Mouse (Mus musculus) urinary bladder, adult 18-20 months (tissue): Measurements from ENCODE around the gene Cd151.
"Not testable (repeated sequence)": the region's sequence is repeated elsewhere in the genome, so short reads cannot be mapped to it uniquely, and the experiment has no call there.

Source experiments
- DNase-seq, 2 experiments: peaks; one replicate each; pipeline ENCODE4 v3.0.0; 2022; ENCODE audit warnings: low spot score in 2 of 2, mixed read lengths in 2 of 2

The Cd151 gene

DNA sequence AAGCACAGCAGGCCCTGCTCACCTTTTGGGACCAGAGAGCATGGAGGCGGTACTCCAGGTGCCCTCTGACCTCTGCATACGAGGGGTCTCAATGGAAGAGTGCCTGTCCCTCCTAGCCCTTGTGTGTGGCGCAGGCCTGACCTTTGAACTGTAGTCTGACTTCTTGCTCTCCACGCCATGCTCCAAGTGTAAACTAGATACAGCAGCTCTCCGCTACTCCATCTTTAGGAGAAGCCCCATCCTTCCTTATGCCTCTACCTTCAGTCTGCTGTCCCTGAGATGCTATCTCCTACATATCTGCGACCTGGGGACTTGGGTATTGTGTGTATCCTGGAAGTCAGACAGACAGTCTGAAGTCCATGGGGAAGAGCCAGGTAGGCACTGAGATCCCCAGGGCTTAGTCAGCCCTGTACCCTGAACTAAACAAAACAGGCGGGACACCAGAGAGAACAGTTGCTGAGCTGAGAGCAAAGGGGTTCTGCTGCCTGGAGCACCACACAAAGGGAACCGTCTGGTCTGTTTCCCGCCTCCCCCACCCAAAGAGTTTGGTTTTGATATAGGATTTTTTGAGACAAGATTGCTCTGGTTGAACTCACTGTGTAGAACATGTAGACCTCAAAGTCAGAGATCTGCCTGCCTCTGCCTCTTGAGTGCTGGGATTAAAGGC, 31.2 kb upstream of the Cd151 start:
- no peak for DNase-seq

DNA sequence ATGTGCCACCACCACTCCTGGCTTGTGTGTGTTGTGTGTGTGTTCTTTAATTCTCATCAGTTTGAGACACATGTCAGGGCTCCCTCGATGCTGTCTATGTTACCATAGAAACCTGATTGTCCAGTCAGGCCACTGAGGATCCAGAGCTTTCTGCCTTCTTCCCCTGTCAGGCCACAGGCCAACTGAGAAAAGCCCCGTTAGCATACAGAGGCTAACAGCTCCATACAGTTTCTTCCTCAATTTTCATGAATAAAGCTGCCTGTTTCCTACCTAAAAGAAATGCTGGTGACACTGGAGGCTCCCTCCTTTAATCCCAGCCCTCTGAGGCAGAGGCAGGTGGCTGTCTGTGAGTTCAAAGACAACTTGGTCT, 30.7 kb upstream of the Cd151 start:
- DNase-seq: no peak

DNA sequence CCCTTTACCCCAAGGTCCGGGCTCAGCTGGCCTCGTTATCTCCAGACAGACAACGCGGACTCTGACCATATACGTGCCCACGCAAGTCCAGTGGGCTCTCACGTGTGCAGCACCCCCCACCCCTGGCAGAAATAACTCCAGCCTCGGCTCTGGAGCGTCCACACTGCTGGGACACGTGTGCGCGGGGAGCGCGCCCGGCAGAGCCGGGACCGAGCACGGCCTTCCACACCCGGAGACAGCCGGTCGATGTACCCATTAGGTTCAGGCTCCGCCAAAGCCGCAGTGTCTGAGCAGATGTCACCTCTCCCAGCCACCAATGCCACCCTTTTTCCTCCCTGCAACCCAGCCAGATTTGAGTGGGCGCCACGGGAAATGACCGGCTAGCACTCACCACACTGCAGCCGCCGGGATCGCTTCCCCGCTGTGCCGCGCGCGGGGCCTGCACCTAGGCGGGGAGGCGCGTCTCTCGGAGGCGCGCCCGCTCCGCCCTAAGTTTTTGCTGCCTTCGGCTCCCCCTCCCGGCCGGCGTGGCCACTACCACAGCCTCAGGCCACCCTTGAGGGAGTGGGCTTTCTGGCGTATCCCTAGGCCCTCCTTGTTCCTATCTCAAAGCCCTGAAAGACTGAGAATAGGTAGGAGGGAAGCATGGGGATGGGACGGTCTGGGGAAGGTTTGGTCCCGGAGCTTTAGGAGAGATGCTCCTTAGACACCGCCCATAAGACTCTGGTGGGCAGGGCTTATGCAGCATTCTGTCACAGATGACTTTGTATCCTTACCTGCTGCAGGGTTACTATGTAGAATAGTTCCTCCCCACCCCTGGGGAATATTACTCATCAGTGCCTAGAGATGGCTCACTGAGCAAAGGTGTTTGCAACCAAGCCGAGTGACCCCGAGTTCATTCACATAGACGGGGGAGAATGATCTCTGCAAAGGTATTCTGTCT, 29.7 kb upstream of the Cd151 start, which contains the start of gene Slc25a22:
Gene Slc25a22 (minus strand): TSS at position 715 of the 943 bp plus-strand sequence.
- DNase-seq: peak; percentile 70 to 86

DNA sequence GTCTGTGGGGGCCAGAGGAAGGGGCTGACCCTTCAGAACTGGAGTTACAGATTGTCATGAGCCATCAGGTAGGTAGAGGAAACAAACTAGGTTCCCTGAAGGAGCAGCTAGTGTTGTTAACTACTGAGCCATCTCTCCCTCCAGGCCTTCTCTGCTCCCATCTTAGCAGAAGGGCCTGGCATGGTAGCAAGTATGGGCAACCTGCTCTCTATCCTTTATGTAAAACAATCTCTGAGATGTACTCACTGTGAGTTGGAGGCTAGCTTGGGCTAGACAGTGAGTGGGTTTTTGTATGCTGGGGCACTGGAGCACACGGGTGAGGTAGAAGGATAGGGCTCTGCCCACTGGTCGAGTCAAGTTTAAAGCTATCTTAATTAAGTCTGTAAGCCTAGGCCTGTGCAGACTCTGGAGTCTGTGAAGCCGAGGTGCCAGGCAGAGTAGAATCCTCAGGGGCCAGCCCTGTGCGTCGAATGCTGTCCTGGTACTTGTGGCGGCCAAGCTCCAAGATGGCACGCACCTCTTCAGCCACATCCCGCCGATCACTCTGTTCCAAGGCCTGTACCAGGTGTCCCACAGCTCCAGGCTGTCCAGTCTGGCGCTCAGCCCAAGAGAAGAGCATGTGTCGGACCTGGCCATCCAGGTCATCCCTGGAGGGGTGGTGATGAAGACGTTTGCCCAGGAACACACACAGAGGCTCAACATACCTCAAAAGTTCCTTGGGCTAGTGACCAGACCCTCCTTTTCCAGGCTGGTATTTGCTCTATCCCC, 28.8 kb upstream of the Cd151 start:
- DNase-seq: no peak

DNA sequence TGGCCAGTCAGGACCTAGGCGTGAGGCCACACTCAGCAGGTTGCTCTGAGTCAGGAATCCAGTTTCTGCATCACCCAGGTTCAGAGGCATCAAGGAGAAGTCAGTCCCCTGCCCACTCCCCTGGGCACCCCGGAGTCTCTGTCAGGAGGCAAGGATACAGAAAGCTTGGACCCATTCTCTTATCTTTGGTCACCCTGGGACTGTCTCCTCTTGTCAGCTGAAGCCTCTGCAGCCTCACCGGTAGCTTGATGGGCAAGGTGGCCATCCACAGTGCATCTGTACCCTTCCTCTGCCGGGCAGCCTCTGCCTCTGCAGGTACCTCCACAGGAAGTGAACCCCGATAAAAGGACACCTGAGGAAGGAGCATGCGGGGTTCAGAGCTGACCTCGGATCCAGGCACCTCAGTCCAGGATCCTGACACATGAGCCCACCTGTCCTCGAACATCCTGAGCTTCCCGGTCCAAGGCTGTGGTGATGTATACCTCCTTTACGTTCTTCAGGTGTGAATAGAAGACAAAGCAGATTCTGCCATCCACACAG, 28.0 kb upstream of the Cd151 start:
- no peak for DNase-seq

DNA sequence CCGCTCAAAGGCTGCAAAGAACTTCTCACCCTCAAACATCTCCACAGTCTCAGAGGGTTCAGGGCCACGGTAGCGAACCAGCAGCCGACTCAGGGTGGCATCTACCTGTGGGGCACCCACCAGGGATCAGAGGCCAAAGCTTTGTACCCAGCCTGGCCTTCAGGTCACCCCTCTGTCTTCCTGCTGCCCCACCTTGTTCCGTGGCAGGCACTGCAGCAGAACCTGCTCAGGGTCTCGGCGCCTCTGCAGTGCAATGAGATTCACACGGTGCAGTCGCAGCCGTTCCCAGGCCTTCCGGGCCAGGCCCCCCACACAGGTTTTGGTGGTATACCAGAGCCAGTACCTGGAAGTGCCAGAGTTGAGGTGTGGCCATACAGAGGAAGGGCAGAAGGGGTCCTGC, 27.4 kb upstream of the Cd151 start:
- DNase-seq: no peak

DNA sequence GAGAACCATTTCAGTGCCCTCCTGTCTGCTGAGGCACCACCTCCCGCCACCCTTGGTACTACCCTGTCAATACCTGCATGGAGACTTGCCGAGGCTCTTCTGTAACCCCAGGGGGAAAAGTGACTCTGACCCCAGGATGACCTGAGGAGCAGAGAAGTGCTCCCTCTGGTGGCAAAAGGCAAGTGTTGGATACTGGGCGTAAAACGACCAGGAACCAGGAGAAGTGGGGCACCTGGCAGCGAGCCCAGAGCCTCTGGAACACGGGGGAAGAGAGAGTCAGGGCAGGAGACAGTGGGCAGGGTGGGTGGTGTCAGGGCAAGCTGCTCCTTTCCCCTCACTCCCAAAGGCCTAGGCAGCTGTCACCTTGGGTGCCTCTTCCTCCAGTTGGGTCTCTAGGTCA, 26.6 kb upstream of the Cd151 start:
- DNase-seq: no peak

DNA sequence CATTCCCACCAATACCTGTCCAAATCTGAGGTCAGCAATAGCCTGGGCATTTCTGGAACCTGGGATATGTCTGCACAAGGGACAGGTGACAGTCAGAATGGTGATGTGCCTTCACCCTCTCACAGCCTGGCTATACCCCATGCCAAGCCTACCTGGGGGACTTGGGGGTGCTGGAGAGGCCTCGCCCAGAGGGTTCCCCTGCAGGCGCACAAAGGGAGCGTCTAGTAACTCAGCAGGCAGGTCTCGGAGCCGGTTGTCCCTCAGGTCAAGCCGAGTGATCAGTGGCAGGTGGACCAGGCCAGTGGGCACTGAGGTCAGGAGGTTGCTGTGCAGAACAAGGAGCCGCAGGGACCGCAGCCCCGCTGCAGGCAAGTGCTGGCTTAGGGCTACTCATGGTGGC, 25.7 kb upstream of the Cd151 start:
- no peak for DNase-seq

DNA sequence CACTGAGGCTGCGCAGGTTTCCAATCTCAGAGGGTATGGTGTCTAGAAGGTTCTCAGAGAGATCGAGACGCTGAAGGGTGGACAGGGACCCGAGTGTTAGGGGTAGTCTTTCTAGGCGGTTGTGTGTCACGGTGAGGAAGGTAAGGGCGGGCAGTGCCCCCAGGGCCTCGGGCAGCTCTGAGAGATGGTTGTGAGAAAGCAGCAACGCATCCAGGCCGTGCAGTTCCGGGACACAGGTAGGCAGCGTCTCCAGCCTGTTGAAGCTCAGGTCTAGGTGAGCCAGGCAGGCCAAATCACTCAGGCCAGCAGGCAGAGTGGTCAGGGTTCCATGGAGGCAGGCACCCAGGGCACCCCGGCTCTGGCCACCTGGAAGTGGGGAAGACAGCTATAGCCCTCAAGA, 25.0 kb upstream of the Cd151 start:
- no peak for DNase-seq

DNA sequence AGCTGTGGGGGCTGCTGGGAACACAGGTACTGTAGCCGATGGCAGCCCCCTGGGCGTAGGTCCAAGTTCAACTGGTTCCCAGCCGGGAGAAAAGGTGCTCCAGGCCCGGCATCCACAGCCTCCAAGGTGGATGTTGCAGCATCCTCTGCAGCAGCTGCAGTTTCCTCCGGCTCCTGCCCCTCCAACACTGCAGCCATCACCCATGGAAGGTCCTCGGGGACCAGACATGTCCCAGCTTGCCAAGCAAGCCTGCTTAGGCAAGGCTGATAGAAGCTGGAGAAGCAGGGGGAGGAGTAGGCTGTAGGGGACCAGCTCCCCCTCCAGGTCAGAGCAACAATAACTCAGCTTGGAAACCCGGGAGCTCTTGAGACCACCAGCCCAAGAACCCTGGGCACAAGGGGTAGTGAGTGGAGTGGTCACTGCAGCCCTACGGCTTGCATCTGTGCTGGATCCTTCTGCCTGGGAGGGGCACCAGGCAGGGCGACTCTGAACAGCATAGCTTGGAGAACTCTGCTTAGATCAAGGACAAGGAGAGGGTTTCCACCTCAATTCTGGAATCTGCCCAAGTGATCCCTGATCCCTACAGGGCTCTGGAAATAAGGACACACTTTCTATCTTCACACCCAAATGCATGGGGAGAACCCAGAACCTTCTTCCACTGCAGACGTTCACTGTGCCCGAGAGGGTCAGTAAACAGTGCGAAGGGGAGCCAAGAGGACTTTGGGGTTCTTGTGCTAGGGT, 23.9 kb upstream of the Cd151 start:
- DNase-seq: peak in 1 of 2 experiments; percentile 13

DNA sequence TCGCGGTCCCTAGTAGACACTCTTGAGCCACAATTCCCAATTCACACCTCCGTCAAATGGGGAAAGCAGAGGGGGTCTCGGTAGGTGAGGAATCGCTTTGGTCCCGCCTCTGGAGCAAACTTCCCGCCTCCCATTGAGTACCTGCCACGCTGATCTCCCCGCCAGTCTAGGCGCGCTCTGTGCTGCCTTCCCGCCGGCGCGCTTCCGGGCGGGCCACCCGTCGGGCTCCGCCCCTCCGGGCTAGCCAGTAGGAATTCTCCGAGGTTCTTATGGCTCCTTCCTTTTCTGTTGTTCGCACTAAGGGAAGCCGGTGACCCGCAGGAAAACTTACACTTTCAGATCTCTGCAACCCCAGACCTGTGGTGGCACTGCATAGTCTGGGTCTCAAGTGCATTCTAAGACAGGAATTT, 23.4 kb upstream of the Cd151 start, which contains the start of gene Pidd1:
Gene Pidd1 (minus strand): TSS at position 198 of the 410 bp plus-strand sequence.
- peak in 1 of 2 experiments; percentile 34 for DNase-seq

DNA sequence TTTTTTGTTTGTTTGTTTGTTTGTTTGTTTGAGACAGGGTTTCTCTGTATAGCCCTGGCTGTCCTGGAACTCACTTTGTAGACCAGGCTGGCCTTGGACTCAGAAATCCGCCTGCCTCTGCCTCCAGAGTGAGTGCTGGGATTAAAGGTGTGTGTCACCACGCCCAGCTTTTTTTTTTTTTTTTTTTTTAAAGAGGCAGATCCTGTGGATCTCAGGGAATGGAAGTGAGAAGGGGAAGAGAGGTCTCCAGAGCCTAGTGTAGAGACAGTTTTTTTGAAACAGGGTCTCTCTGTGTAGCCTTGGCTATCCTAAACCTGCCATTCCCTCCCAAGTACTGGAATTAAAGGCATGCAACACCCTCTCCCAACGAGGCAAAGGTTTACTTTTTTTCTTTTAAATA, 20.8 kb upstream of the Cd151 start:
- not testable (repeated sequence) for DNase-seq

DNA sequence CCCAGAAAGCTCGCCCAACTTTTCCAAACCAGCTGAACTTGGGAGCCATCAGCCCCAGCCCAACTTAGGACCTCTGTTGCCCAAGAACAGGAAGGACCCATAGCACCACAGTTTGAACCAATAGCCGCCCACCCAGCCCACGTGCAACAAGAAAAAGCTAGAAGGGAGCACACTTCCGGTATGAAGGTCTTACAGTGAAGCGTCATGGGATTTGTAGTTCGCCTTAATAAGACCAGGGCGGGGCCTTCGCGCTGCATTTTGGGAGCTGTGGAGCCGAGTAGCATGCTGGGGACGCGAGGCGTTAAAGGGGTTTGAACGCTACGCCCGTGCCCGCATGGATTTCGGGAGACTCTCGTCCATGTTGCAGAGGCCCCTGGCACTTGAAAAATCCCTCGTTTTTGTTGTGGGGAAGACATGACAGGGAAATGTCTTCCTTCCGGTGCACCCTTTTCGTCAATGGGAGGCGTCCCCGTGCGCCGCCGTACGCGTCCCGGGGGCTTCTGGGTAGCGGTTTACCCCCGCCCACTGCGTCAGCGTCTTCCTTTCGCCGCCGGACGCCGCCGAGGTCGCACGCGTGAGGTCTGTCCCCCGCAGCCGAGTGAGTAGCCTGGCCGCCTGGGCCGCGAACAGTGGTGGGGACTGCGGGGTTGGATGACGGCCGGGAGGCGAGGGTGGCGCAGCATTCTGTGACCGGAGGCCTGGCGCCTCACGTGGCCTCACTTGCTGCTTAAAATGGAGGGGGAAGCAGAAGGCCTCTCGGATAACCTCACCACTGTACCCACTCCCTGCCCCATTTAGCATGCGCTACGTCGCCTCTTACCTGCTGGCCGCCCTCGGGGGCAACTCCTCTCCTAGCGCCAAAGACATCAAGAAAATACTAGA, 19.8 kb upstream of the Cd151 start, which contains the start of gene Rplp2:
Gene Rplp2 (plus strand): TSS at position 261 of the 882 bp plus-strand sequence.
- peak; percentile 90 to 92 for DNase-seq

DNA sequence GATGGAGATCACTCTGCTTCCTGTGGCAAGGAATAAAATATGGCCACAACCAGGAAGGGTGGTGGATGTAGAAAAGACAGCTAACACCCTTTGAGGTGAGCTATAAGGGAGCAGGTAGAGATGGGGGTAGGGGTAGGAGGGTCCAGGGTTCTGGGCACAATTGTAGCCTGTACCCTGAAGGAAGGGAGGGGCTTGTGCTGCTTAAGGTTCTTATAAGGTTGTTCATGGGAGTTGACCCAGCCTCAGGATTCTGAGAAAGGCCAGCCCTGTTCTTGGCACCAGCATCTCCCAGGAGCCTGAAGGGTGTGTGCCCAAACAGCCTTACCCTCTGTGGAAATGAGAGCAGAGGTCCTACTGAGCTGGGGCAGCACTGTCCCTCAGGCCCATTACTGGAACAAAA, 15.3 kb upstream of the Cd151 start:
- DNase-seq: no peak

DNA sequence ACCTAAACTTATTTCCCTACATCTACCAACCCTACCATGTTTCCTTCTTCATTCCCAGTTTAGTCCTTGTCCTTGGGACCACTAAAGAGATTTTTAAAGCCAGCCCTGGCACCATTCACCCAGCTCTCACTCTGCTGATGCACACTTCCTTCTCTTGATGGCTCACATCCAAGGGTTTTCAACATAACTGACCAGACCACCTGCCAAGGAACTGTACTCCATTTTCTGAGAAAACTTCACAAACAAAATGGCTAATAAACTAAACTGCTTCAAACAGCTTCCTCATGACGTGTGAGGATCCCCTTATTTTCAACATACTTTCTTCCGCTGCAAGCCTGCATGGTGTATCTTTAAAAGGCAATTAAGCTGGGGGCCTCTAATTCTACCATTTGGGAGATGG, 13.6 kb upstream of the Cd151 start:
- DNase-seq: no peak

DNA sequence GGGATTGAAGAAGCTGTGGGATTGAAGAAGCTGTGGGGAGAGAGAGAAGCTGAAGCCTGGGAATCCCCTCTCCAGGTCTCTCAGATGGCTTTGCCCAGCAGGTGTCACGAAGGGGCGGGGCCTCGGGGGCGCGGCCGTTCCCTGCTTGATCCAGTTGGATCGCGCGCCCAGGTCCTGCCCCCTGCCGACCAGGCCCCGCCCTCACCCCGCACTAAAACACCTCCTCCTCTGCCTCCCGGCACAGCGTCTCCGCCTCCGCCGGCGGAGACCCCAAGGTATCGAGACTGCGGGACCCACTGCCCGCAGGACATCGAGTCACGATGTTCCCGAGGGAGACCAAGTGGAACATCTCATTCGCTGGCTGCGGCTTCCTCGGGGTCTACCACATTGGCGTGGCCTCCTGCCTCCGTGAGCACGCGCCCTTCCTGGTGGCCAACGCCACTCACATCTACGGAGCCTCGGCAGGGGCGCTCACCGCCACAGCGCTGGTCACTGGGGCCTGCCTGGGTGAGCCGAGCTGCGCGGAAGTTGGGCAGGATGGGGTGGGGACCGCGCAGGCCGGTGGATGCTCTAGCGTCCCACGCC, 12.1 kb upstream of the Cd151 start, which contains the start of gene Pnpla2:
Gene Pnpla2 (plus strand): TSS at position 232 of the 585 bp plus-strand sequence.
- peak; percentile 90 to 94 for DNase-seq

DNA sequence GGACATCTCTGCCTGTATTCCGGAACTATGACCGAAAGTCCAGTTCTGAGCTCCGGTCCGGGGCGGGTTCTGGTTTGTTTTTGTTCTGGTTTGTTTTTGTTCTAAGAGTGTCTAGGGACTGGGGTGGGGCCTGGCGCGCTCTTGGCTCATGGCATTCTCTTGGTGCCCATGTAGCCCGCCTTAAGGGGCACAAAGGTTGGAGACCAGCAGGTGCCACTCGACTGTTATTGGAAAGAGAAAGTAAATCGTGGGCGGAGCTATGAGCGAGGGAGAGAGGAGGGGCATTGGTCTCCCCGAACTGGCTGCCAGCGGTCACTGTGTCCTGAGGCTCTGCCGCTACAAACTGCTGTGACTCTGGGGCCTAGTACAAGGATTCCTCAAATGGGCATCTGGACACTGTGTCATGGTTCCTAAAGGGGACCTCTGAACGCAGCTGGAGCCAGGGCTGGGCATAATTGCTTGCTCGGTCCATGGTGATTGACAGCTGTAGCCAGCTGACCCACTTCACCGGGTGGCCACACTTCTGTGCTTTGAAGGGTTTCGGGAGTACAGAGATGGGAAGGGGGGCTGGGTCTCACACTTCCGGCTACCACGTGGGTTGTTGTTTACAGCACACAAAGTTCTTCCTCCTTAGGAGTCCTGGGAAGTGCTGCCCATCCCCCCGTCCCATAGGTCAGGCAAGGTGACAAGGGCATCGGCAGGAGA, 11.4 kb upstream of the Cd151 start:
- peak; percentile 74 to 82 for DNase-seq

DNA sequence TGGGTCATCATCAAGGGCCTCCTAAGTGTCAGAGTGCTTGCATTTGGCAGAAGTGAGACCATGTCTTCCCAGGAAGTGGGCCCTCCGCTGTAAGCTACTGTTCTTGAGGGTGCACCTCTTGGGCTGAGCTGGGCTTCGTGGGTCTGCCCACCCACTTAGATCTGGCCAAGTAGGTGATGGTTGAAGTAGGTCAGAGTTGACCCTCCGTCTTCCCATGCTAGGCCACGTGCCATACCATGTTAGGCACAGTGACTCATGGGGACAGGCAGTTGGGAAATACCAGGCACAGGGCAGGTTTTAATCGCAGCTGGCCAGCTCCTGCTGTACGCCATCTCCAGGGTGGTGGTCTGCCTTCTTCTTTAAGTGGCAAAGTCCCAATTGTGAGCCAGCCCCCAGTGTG, 10.5 kb upstream of the Cd151 start:
- DNase-seq: no peak

DNA sequence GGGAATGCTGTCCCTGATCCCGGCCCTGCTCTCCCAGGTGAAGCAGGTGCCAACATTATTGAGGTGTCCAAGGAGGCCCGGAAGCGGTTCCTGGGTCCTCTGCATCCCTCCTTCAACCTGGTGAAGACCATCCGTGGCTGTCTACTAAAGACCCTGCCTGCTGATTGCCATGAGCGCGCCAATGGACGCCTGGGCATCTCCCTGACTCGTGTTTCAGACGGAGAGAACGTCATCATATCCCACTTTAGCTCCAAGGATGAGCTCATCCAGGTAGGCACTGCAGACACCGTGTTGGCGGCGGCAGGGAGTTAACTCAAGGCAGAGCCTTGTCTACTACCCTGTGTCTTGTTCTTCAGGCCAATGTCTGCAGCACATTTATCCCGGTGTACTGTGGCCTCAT, 10.0 kb upstream of the Cd151 start:
- DNase-seq: no peak
